Mouse (Mus musculus): ENCODE data around the gene Plet1. TPM values are rescaled to one million over a fixed set of nuclear protein-coding genes. Genes with fewer than 3 reads are reported as not detected.

Plet1 gene
- polyA plus RNA-seq, 1 experiment from 2014 or later = 1.6 TPM

DNA sequence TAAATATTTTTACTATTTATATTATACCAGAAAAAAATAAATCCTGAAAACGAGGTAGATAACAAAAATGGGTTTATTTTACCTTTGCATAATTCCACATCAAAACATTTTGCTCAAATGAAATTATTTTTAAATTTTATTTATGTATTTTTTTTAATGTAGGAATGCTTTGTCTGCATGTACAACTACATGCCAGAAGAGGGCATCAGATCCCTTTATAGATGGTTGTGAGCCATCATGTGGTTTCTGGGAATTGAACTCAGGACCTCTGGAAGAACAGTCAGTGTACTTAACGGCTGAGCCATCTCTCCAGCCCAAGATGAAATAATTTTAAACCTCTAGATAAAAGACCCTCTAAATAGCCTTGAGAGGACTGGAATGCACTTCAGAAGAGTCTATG, 27.2 kb downstream of the Plet1 start:
- Histone ChIP-seq H3K27ac (no peak overlapping the region), H3K27me3 (no peaks in the 10 kb centered on the region), H3K4me3 (no peak overlapping the region), H3K4me2 (no peak overlapping the region), H3K9me3 (no peaks in the 10 kb centered on the region), H3K9ac (no peak overlapping the region), H3K36me3 (peaks cover 8% of the 10 kb centered on the region; the same call in 1 of the 2 replicates), H3K4me1 (no peaks in the 10 kb centered on the region)
- WGBS = 50% methylated on average over 2 of the region's 2 CpGs
- no peak for ATAC-seq (ENCODE audit: borderline replicate concordance, extremely low read depth, low FRiP score, low TSS enrichment)

GRCm38 (mm10) chr9:50522574-50522973, 28.2 kb downstream of the Plet1 start:
- Histone ChIP-seq H3K9me3 (no peaks in the 10 kb centered on the region), H3K9ac (no peak overlapping the region), H3K4me3 (no peak overlapping the region), H3K27ac (no peak overlapping the region), H3K36me3 (peaks cover 8% of the 10 kb centered on the region; the same call in 1 of the 2 replicates), H3K4me2 (no peak overlapping the region), H3K27me3 (no peaks in the 10 kb centered on the region), H3K4me1 (peaks cover 6% of the 10 kb centered on the region; the same call in 1 of the 2 replicates)
- WGBS = 70% methylated on average over 5 of the region's 5 CpGs
- ATAC-seq (ENCODE audit: borderline replicate concordance, extremely low read depth, low FRiP score, low TSS enrichment) = no peak

DNA sequence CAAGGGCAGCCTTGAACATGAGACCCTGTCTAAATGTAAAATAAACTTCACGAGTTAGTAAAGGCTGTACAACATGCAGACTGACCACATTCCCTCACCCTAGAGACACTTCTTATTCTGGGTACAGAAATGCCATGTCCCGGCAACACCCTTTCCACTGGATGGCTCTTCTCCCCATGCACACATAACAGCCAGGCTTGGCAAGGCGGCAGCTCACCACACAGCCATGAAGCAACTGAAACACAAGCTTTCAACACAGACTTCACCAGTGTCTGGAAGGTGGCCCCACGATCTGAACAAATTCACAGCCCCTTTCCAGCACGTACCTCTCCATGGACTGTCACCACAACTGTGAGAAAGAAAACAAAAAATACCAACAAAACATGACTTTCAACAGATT, 30.6 kb downstream of the Plet1 start:
- Histone ChIP-seq H3K27me3 (no peaks in the 10 kb centered on the region), H3K9ac (no peak overlapping the region), H3K36me3 (peaks cover 8% of the 10 kb centered on the region; the same call in 1 of the 2 replicates), H3K9me3 (no peaks in the 10 kb centered on the region), H3K27ac (no peak overlapping the region), H3K4me3 (no peak overlapping the region), H3K4me2 (no peak overlapping the region), H3K4me1 (peaks cover 11% of the 10 kb centered on the region; the same call in 1 of the 2 replicates)
- WGBS = 85% methylated on average over 5 of the region's 5 CpGs
- ATAC-seq (ENCODE audit: borderline replicate concordance, extremely low read depth, low FRiP score, low TSS enrichment) = no peak

- ATAC-seq (ENCODE audit: borderline replicate concordance, extremely low read depth, low FRiP score, low TSS enrichment) = no peak
- no peak overlapping the region for H3K4me2 ChIP-seq
- no peak overlapping the region for H3K4me3 ChIP-seq
- H3K27ac ChIP-seq = no peak overlapping the region
- peaks cover 11% of the 10 kb centered on the region; the same call in 1 of the 2 replicates for H3K4me1 ChIP-seq
- peaks cover 8% of the 10 kb centered on the region; the same call in 1 of the 2 replicates for H3K36me3 ChIP-seq
- H3K27me3 ChIP-seq = no peaks in the 10 kb centered on the region
- 81% methylated on average over 5 of the region's 5 CpGs for WGBS
- H3K9me3 ChIP-seq = no peaks in the 10 kb centered on the region
- no peak overlapping the region for H3K9ac ChIP-seq
Measured at GRCm38 (mm10) chr9:50525585-50525984, 31.3 kb downstream of the Plet1 start.

GRCm38 (mm10) chr9:50527860-50528259, 33.5 kb downstream of the Plet1 start:
- no peaks in the 10 kb centered on the region for H3K36me3 ChIP-seq
- peak overlapping the region; percentile 85 for H3K4me3 ChIP-seq
- no peaks in the 10 kb centered on the region for H3K9me3 ChIP-seq
- H3K27me3 ChIP-seq = no peaks in the 10 kb centered on the region
- H3K27ac ChIP-seq = no peak overlapping the region
- H3K4me2 ChIP-seq = peak overlapping the region; percentile 79
- ATAC-seq (ENCODE audit: borderline replicate concordance, extremely low read depth, low FRiP score, low TSS enrichment) = no peak
- H3K4me1 ChIP-seq = peaks cover 11% of the 10 kb centered on the region; the same call in 1 of the 2 replicates
- WGBS = 33% methylated on average over 7 of the region's 7 CpGs
- H3K9ac ChIP-seq = peak overlapping the region; percentile 67

- ATAC-seq (ENCODE audit: borderline replicate concordance, extremely low read depth, low FRiP score, low TSS enrichment) = peak; percentile 97
- H3K27ac ChIP-seq = peak within 1 kb of the TSS; percentile 62; the same call in 1 of the 2 replicates
Measured at GRCm38 (mm10) chr9:50528293-50528892, 34.1 kb downstream of the Plet1 start, which contains the start of gene Pts. Pts (minus strand) TSS chr9:50528724.

DNA sequence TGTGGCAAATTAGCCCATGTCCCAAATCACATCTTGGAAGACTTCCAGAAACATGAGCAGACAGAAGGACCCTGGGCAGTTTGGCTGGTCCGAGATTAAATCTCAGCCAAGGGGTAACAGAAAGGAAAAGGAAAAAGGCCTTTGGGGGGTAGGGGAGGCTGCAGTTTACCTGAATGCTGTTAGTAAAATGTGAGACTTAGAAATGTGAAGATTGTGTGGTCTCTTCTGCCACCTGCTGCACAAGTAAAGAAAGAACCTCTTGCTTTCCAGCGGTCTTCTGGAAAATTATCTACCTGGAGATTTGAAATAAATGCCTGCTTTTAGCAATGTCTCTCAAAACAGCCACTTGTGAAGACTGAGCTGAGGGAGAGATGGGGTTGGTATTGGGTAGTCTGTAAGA, 36.6 kb downstream of the Plet1 start:
- H3K4me3 ChIP-seq = no peak overlapping the region
- H3K27me3 ChIP-seq = no peaks in the 10 kb centered on the region
- H3K4me1 ChIP-seq = peaks cover 11% of the 10 kb centered on the region; the same call in 1 of the 2 replicates
- H3K9ac ChIP-seq = no peak overlapping the region
- H3K9me3 ChIP-seq = no peaks in the 10 kb centered on the region
- ATAC-seq (ENCODE audit: borderline replicate concordance, extremely low read depth, low FRiP score, low TSS enrichment) = no peak
- WGBS = 27% methylated on average over 2 of the region's 2 CpGs
- no peak overlapping the region for H3K27ac ChIP-seq
- H3K36me3 ChIP-seq = no peaks in the 10 kb centered on the region
- H3K4me2 ChIP-seq = no peak overlapping the region

More at GRCm38 (mm10) chr9:50528293-50528892, 34.1 kb downstream of the Plet1 start, which contains the start of gene Pts:
- Histone ChIP-seq H3K27me3 (no peaks in the 10 kb centered on the region), H3K4me2 (peak within 1 kb of the TSS; percentile 79), H3K36me3 (no peaks in the 10 kb centered on the region), H3K9me3 (no peaks in the 10 kb centered on the region), H3K4me3 (peak within 1 kb of the TSS; percentile 85), H3K4me1 (peaks cover 11% of the 10 kb centered on the region; the same call in 1 of the 2 replicates), H3K9ac (peak within 1 kb of the TSS; percentile 67)
- under 1% methylated on average over 54 of the region's 54 CpGs for WGBS

- no peak overlapping the region for H3K27ac ChIP-seq
- ATAC-seq (ENCODE audit: borderline replicate concordance, extremely low read depth, low FRiP score, low TSS enrichment) = no peak
- no peaks in the 10 kb centered on the region for H3K9me3 ChIP-seq
- 77% methylated on average over 11 of the region's 11 CpGs for WGBS
- H3K36me3 ChIP-seq = no peaks in the 10 kb centered on the region
- H3K4me2 ChIP-seq = no peak overlapping the region
- H3K9ac ChIP-seq = no peak overlapping the region
- H3K27me3 ChIP-seq = no peaks in the 10 kb centered on the region
- H3K4me1 ChIP-seq = no peaks in the 10 kb centered on the region
- no peak overlapping the region for H3K4me3 ChIP-seq
Measured at GRCm38 (mm10) chr9:50533328-50533727, 39.0 kb downstream of the Plet1 start.

GRCm38 (mm10) chr9:50533791-50534190, 39.5 kb downstream of the Plet1 start:
- Histone ChIP-seq H3K4me1 (no peaks in the 10 kb centered on the region), H3K9me3 (no peaks in the 10 kb centered on the region), H3K27ac (no peak overlapping the region), H3K27me3 (no peaks in the 10 kb centered on the region), H3K4me3 (no peak overlapping the region), H3K9ac (no peak overlapping the region), H3K36me3 (no peaks in the 10 kb centered on the region), H3K4me2 (no peak overlapping the region)
- ATAC-seq (ENCODE audit: borderline replicate concordance, extremely low read depth, low FRiP score, low TSS enrichment) = no peak
- 71% methylated on average over 3 of the region's 3 CpGs for WGBS

DNA sequence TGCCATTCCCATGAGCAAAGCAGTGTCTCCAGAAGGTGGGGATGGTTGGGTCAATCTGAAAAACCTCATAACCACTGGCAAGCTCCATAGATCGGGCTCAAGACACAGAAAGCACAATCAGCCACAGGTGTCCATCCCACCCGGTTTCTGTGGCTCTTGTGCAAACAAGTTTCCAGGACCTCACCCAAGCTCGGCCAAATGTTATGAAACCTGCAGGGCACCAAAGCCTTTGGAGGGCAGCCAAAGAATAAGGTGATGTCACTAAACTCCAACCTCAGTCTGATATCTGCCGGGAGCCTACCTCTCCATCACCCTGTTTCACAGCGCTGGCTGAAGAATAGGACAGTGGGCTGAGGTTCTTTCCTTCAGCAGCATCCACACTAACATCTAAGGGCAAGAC, 41.6 kb downstream of the Plet1 start:
- Histone ChIP-seq H3K27me3 (no peaks in the 10 kb centered on the region), H3K36me3 (no peaks in the 10 kb centered on the region), H3K9ac (no peak overlapping the region), H3K27ac (no peak overlapping the region), H3K4me2 (no peak overlapping the region), H3K4me3 (no peak overlapping the region), H3K9me3 (no peaks in the 10 kb centered on the region), H3K4me1 (no peaks in the 10 kb centered on the region)
- no peak for ATAC-seq (ENCODE audit: borderline replicate concordance, extremely low read depth, low FRiP score, low TSS enrichment)
- 65% methylated on average over 5 of the region's 5 CpGs for WGBS

DNA sequence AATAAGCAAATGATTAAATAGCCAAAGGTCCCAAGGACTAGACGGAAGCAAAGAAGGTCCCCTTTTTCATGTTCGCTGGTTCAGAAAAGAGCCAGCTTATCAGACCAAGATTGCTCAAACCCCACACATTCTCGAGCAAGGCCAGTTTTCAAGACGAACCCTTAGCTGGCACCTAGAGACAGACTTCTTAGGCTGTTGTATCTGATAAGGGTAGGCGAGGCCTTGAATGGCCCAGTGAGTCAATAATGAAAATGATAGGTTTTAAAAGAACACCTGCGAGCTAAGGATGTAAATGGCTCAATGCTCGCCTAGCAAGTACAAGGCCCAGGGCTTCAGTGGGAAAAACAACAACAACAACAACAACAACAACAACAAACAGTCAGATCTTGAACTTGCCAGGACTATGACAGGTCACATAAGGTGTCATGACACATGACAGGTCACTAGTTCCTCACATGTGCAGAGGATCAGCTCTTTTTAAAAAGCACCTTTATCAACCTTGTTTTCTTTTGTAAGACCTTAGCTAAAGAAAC, 42.3 kb downstream of the Plet1 start:
- Histone ChIP-seq H3K36me3 (no peaks in the 10 kb centered on the region), H3K4me1 (no peaks in the 10 kb centered on the region), H3K27ac (no peak overlapping the region), H3K4me2 (no peak overlapping the region), H3K27me3 (no peaks in the 10 kb centered on the region), H3K4me3 (no peak overlapping the region), H3K9ac (no peak overlapping the region), H3K9me3 (no peaks in the 10 kb centered on the region)
- WGBS = 52% methylated on average over 7 of the region's 7 CpGs
- no peak for ATAC-seq (ENCODE audit: borderline replicate concordance, extremely low read depth, low FRiP score, low TSS enrichment)

DNA sequence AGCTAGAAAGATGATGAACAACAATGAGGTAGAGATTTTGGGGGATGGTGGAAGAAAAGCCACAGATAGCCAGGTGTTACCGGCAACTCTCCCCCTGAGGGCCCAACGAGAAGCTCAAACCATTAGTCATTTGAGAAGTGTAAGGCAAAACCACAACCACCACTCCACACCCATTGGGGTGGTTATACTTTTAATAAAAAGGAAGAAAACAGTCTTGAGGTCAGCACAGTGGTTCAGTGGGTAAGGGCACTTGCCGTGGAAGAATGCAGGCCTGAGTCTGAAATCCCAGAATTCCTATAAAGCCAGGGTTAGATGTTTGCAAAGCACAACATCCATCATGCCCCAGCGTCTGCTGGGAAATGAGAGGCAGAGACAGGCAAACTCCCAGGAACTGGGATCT, 43.0 kb downstream of the Plet1 start:
- H3K4me1 ChIP-seq = no peaks in the 10 kb centered on the region
- no peak overlapping the region for H3K4me3 ChIP-seq
- H3K4me2 ChIP-seq = no peak overlapping the region
- H3K36me3 ChIP-seq = no peaks in the 10 kb centered on the region
- 52% methylated on average over 4 of the region's 4 CpGs for WGBS
- no peaks in the 10 kb centered on the region for H3K9me3 ChIP-seq
- H3K9ac ChIP-seq = no peak overlapping the region
- H3K27me3 ChIP-seq = no peaks in the 10 kb centered on the region
- H3K27ac ChIP-seq = no peak overlapping the region
- no peak for ATAC-seq (ENCODE audit: borderline replicate concordance, extremely low read depth, low FRiP score, low TSS enrichment)
